Mouse (Mus musculus): ENCODE data around the gene Prn. TPM values are rescaled to one million over a fixed set of nuclear protein-coding genes. Genes with fewer than 3 reads are reported as not detected.

Prn gene
- total and polyA plus RNA-seq, 3 experiments: not detected

GRCm38 (mm10) chr2:131933013-131933412 lies 23.3 kb downstream of the Prn start:
- Histone ChIP-seq H3K9ac (ENCODE audit: control insufficient read depth, low read depth, low read length, poor library complexity, severe bottlenecking) (no peak overlapping the region), H3K4me3 (ENCODE audit: control insufficient read depth in 1 of 2, insufficient read depth in 1 of 2, low read depth in 2 of 2, low read length in 2 of 2) (no peak overlapping the region), H3K36me3 (ENCODE audit: control insufficient read depth in 1 of 2, insufficient read depth in 2 of 2, low read length in 2 of 2) (no peaks in the 10 kb centered on the region), H3K27ac (ENCODE audit: control insufficient read depth, low read depth, low read length) (no peak overlapping the region), H3K79me2 (ENCODE audit: control insufficient read depth, insufficient read depth, low read length, poor library complexity) (no peaks in the 10 kb centered on the region), H3K27me3 (ENCODE audit: control insufficient read depth in 1 of 2, insufficient read depth in 2 of 2, low read length in 2 of 2) (no peaks in the 10 kb centered on the region), H3K4me1 (ENCODE audit: control insufficient read depth in 1 of 2, insufficient read depth in 2 of 2, low read length in 2 of 2) (no peaks in the 10 kb centered on the region), H3K9me3 (replicated peaks; ENCODE audit: insufficient read depth, low read length) (no peaks in the 10 kb centered on the region)
- DNase-seq (ENCODE audit: low read depth, low spot score): no peak
- TF ChIP-seq CTCF (IDR thresholded peaks at IDR 0.05 in 2 of 3, conservative IDR thresholded peaks at IDR 0.05 in 1 of 3; ENCODE audit: control insufficient read depth in 1 of 3, insufficient read depth in 1 of 3, low read depth in 2 of 3, low read length in 3 of 3, poor library complexity in 1 of 3, severe bottlenecking in 1 of 3) (no peak), NRF1 (IDR thresholded peaks at IDR 0.05; ENCODE audit: insufficient read depth, low read depth, low read length, poor library complexity, severe bottlenecking) (no peak), TCF12 (IDR thresholded peaks at IDR 0.05; ENCODE audit: low read depth, low read length) (no peak), USF2 (IDR thresholded peaks at IDR 0.05; ENCODE audit: borderline replicate concordance in 1 of 2, insufficient read depth in 1 of 2, low read depth in 1 of 2, low read length in 2 of 2) (no peak), CHD2 (IDR thresholded peaks at IDR 0.05; ENCODE audit: low read length) (no peak), ZC3H11A (IDR thresholded peaks at IDR 0.05; ENCODE audit: low read depth, low read length) (no peak), CHD1 (IDR thresholded peaks at IDR 0.05; ENCODE audit: low read depth, low read length) (no peak), MXI1 (IDR thresholded peaks at IDR 0.05; ENCODE audit: low read depth, low read length) (no peak), MAFK (IDR thresholded peaks at IDR 0.05; ENCODE audit: borderline replicate concordance, low read depth, low read length) (no peak), SMC3 (IDR thresholded peaks at IDR 0.05; ENCODE audit: low read depth, low read length) (no peak), POLR2AphosphoS5 (IDR thresholded peaks at IDR 0.05; ENCODE audit: borderline replicate concordance, low read depth, low read length) (no peak), NELFE (IDR thresholded peaks at IDR 0.05; ENCODE audit: low read depth, low read length) (no peak), POLR2A (IDR thresholded peaks at IDR 0.05; ENCODE audit: control insufficient read depth in 1 of 2, insufficient read depth in 1 of 2, low read depth in 1 of 2, low read length in 2 of 2, poor library complexity in 1 of 2) (no peak), RCOR1 (IDR thresholded peaks at IDR 0.05; ENCODE audit: low read depth, low read length) (no peak), JUND (IDR thresholded peaks at IDR 0.05; ENCODE audit: low read depth, low read length) (no peak), USF1 (IDR thresholded peaks at IDR 0.05; ENCODE audit: low read depth, low read length) (no peak)

- Histone ChIP-seq H3K36me3 (ENCODE audit: control insufficient read depth in 1 of 2, insufficient read depth in 2 of 2, low read length in 2 of 2) (no peaks in the 10 kb centered on the region), H3K79me2 (ENCODE audit: control insufficient read depth, insufficient read depth, low read length, poor library complexity) (no peaks in the 10 kb centered on the region), H3K27ac (ENCODE audit: control insufficient read depth, low read depth, low read length) (no peak overlapping the region), H3K9me3 (replicated peaks; ENCODE audit: insufficient read depth, low read length) (no peaks in the 10 kb centered on the region), H3K27me3 (ENCODE audit: control insufficient read depth in 1 of 2, insufficient read depth in 2 of 2, low read length in 2 of 2) (no peaks in the 10 kb centered on the region), H3K4me3 (ENCODE audit: control insufficient read depth in 1 of 2, insufficient read depth in 1 of 2, low read depth in 2 of 2, low read length in 2 of 2) (no peak overlapping the region), H3K4me1 (ENCODE audit: control insufficient read depth in 1 of 2, insufficient read depth in 2 of 2, low read length in 2 of 2) (no peaks in the 10 kb centered on the region), H3K9ac (ENCODE audit: control insufficient read depth, low read depth, low read length, poor library complexity, severe bottlenecking) (no peak overlapping the region)
- TF ChIP-seq MAX (IDR thresholded peaks at IDR 0.05; ENCODE audit: low read length) (no peak), POLR2AphosphoS5 (IDR thresholded peaks at IDR 0.05; ENCODE audit: borderline replicate concordance, low read depth, low read length) (no peak), ZMIZ1 (IDR thresholded peaks at IDR 0.05; ENCODE audit: low read depth, low read length) (no peak), MXI1 (IDR thresholded peaks at IDR 0.05; ENCODE audit: low read depth, low read length) (no peak), KAT2A (conservative IDR thresholded peaks at IDR 0.05; ENCODE audit: low read depth, low read length) (no peak), ETS1 (IDR thresholded peaks at IDR 0.05; ENCODE audit: low read depth, low read length) (no peak), ZC3H11A (IDR thresholded peaks at IDR 0.05; ENCODE audit: low read depth, low read length) (no peak), UBTF (IDR thresholded peaks at IDR 0.05; ENCODE audit: borderline replicate concordance, insufficient read depth, low read depth, low read length) (no peak), RCOR1 (IDR thresholded peaks at IDR 0.05; ENCODE audit: low read depth, low read length) (no peak), CHD1 (IDR thresholded peaks at IDR 0.05; ENCODE audit: low read depth, low read length) (no peak), MYB (IDR thresholded peaks at IDR 0.05; ENCODE audit: low read depth, low read length) (no peak), CHD2 (IDR thresholded peaks at IDR 0.05; ENCODE audit: low read length) (no peak), NRF1 (IDR thresholded peaks at IDR 0.05; ENCODE audit: insufficient read depth, low read depth, low read length, poor library complexity, severe bottlenecking) (no peak)
- DNase-seq (ENCODE audit: low read depth, low spot score): no peak
Measured at GRCm38 (mm10) chr2:131933598-131933997, 23.8 kb downstream of the Prn start.
